Mouse (Mus musculus) embryonic facial prominence, embryonic 11.5 days (tissue): ENCODE measurements around the gene Tfb2m. TPM values are rescaled to one million over a fixed set of nuclear protein-coding genes. Genes with fewer than 3 reads are reported as not detected.

Experiments used
- ATAC-seq: fragments of 200-750 bp; cut with Nextera tagmentation; replicated peaks from 2 replicates; pipeline ENCODE4 v1.8.0; 2017; ENCODE audit warnings: low read depth; ENCODE audit not compliant: insufficient number of reproducible peaks, low FRiP score, low TSS enrichment
- DNase-seq: peaks from one replicate; pipeline ENCODE4 v3.0.0-alpha.2; 2015; ENCODE audit warnings: low spot score
- H3K27ac ChIP-seq: fragments of 300-500 bp; sonication (generic); replicated peaks from 2 replicates; pipeline ENCODE4 v1.5.1; 2014; ENCODE audit warnings: mild to moderate bottlenecking, low read depth, low read length, control low read depth
- H3K27me3 ChIP-seq: fragments of 300-500 bp; sonication (generic); 2 replicates; pipeline ENCODE4 v1.6.1; 2014; ENCODE audit warnings: mild to moderate bottlenecking, low read length, moderate library complexity, mixed read lengths; ENCODE audit not compliant: control insufficient read depth, insufficient read depth
- H3K36me3 ChIP-seq: fragments of 300-500 bp; sonication (generic); replicated peaks from 2 replicates; pipeline ENCODE4 v1.6.1; 2014; ENCODE audit warnings: low read depth, mild to moderate bottlenecking, low read length, moderate library complexity, mixed read lengths; ENCODE audit not compliant: control insufficient read depth, insufficient read depth
- H3K4me1 ChIP-seq: fragments of 300-500 bp; sonication (generic); 2 replicates; pipeline ENCODE4 v1.6.1; 2014; ENCODE audit warnings: low read length, mixed read lengths; ENCODE audit not compliant: control insufficient read depth, insufficient read depth
- H3K4me2 ChIP-seq: fragments of 300-500 bp; sonication (generic); 2 replicates; pipeline ENCODE4 v1.6.1; 2014; ENCODE audit warnings: low read depth, mild to moderate bottlenecking, control low read depth, low read length, moderate library complexity
- H3K4me3 ChIP-seq: fragments of 300-500 bp; sonication (generic); 2 replicates; pipeline ENCODE4 v1.5.1; 2014; ENCODE audit warnings: low read depth, low read length, control low read depth
- H3K9ac ChIP-seq: fragments of 300-500 bp; sonication (generic); replicated peaks from 2 replicates; pipeline ENCODE4 v1.6.1; 2014; ENCODE audit warnings: mild to moderate bottlenecking, control low read depth, low read length
- H3K9me3 ChIP-seq: fragments of 300-500 bp; sonication (generic); replicated peaks from 2 replicates; pipeline ENCODE4 v1.6.1; 2016; ENCODE audit warnings: mild to moderate bottlenecking, low read length, inconsistent platforms, mixed read lengths; ENCODE audit not compliant: control insufficient read depth
- WGBS: fragments of 180-500 bp; shearing (Covaris S2); extraction: QIAGEN DNeasy Blood & Tissue Kit; methylation state at CpG from one replicate; pipeline ENCODE4 v1.1.7; 2014; 5-methylcytosine and 5-hydroxymethylcytosine counted together
- polyA plus RNA-seq: library from polyadenylated mRNA; unstranded; fragments of >200 nt; fragmentation: Nextera tagmentation; extraction: Ambion mirVana; gene quantifications from 2 replicates; pipeline ENCODE4 v1.2.1, GENCODE M21; 2014

The Tfb2m gene
- polyA plus RNA-seq, 1 experiment from 2014 or later: 38.5 TPM

DNA sequence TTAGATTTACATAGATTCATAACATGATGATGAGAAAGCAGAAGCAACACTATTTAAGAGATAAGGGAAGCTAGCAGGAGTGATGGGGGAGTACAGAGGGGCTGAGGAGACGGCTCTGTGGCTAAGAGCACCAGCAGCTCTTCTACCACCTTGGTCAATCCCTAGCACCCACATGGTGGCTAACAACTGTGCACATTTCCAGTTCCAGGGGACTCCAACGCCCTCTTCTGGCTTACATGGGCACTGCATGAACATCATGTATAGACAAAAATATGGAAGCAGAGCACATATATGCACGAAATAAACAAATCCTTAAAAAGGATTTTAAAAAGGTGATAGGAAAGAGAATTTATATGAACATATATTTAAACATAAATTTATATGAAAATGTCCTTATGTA, 4.6 kb downstream of the Tfb2m start:
- no peak overlapping the region for H3K4me2 ChIP-seq
- no peaks in the 10 kb centered on the region for H3K4me1 ChIP-seq
- no peaks in the 10 kb centered on the region for H3K36me3 ChIP-seq

GRCm38 (mm10) chr1:179539887-179540286, 6.2 kb downstream of the Tfb2m start:
- no peak overlapping the region for H3K4me3 ChIP-seq
- no peaks in the 10 kb centered on the region for H3K27me3 ChIP-seq
- no peak for ATAC-seq
- no peak overlapping the region for H3K9ac ChIP-seq
- H3K27ac ChIP-seq: no peak overlapping the region
- 92% methylated on average over 3 of the region's 3 CpGs for WGBS
- H3K36me3 ChIP-seq: no peaks in the 10 kb centered on the region
- no peaks in the 10 kb centered on the region for H3K4me1 ChIP-seq
- no peak for DNase-seq
- no peaks in the 10 kb centered on the region for H3K9me3 ChIP-seq
- H3K4me2 ChIP-seq: no peak overlapping the region

More for the DNA sequence above, 4.6 kb downstream of the Tfb2m start:
- Histone ChIP-seq H3K9ac (no peak overlapping the region), H3K27me3 (no peaks in the 10 kb centered on the region), H3K27ac (no peak overlapping the region), H3K4me3 (no peak overlapping the region), H3K9me3 (no peaks in the 10 kb centered on the region)
- 59% methylated on average over 3 of the region's 3 CpGs for WGBS
- ATAC-seq (no peak), DNase-seq (no peak)

DNA sequence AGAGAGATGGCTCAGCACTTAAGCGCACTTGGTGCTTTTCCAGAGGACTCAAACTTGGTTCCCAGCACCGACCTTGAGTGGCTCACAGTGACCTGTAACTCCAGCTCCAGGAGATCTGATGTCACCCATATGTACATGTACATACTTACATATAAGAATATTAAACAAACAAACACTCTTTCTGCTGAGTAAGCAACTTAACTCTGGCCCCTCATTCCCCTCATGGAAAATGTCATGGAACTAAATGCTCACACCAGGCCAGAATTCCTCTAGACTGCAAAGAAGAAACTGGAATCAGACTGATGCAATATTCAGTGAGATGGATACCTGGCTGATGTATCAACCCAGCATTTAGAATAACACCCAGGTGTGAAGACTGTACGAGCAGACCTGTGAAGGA, 7.0 kb downstream of the Tfb2m start:
- 89% methylated on average over 3 of the region's 3 CpGs for WGBS
- Histone ChIP-seq H3K36me3 (no peaks in the 10 kb centered on the region), H3K4me3 (no peak overlapping the region), H3K9ac (no peak overlapping the region), H3K27me3 (no peaks in the 10 kb centered on the region), H3K27ac (no peak overlapping the region), H3K4me1 (no peaks in the 10 kb centered on the region), H3K4me2 (no peak overlapping the region), H3K9me3 (no peaks in the 10 kb centered on the region)
- DNase-seq (no peak), ATAC-seq (no peak)

GRCm38 (mm10) chr1:179519901-179520300, 26.2 kb downstream of the Tfb2m start:
- Histone ChIP-seq H3K27me3 (no peaks in the 10 kb centered on the region), H3K9ac (no peak overlapping the region), H3K4me3 (no peak overlapping the region), H3K4me1 (no peaks in the 10 kb centered on the region), H3K9me3 (no peaks in the 10 kb centered on the region), H3K4me2 (no peak overlapping the region), H3K27ac (no peak overlapping the region), H3K36me3 (no peaks in the 10 kb centered on the region)
- DNase-seq (no peak), ATAC-seq (no peak)
- WGBS: 95% methylated on average over 3 of the region's 3 CpGs

GRCm38 (mm10) chr1:179517713-179518465, 28.2 kb downstream of the Tfb2m start, which contains the start of gene Smyd3:
TSS of gene Smyd3 (minus strand) at chr1:179518041.
- H3K9me3 ChIP-seq: no peaks in the 10 kb centered on the region
- H3K27ac ChIP-seq: no peak within 1 kb of the TSS
- peak within 1 kb of the TSS; percentile 87 for H3K4me2 ChIP-seq
- ATAC-seq (peak; percentile 83), DNase-seq (peak; percentile 91)
- peak within 1 kb of the TSS; percentile 72 for H3K4me3 ChIP-seq
- no peaks in the 10 kb centered on the region for H3K27me3 ChIP-seq
- peak within 1 kb of the TSS; percentile 71 for H3K9ac ChIP-seq
- 6% methylated on average over 39 of the region's 39 CpGs for WGBS
- no peaks in the 10 kb centered on the region for H3K36me3 ChIP-seq
- H3K4me1 ChIP-seq: no peaks in the 10 kb centered on the region

DNA sequence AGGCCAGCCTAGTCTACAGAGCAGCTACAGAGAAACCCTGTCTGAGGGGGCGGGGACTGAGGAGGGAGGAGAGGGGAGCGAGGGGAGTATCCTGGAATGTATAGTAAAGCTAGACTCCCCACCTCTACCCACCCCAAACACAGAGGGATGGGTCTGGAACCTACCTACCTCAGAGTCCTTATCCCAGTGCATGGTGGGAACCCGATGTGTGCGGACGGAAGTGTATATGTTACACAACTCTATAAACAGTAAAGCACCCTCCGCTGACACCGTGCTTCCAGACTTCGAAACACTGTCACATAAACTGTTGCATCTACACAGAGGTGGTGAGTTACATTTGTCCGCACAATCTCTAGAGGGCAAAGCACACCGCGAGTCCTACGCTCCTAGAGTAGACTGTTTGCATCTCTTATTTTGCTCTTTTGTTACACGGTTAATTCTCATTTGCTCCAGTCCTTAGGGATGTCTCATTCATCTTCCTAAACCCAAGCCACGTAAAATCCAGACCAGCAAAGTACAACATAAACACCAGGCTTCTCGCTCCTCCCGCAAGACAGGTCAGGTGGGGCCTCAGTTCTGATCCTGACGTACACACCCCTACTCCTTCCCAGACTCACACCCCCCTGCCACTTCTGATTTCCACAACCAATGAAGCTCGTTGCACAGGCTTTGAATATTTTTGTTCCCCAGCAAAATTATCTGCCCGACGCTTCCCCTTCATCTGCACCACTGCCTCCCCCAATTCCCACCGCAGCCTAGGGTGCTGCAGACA, 28.9 kb downstream of the Tfb2m start:
- Histone ChIP-seq H3K27ac (no peak overlapping the region), H3K9me3 (no peaks in the 10 kb centered on the region), H3K27me3 (no peaks in the 10 kb centered on the region), H3K9ac (peak overlapping the region; percentile 71), H3K36me3 (no peaks in the 10 kb centered on the region), H3K4me2 (peak overlapping the region; percentile 87), H3K4me3 (peak overlapping the region; percentile 72), H3K4me1 (no peaks in the 10 kb centered on the region)
- peak; percentile 77 for ATAC-seq
- under 1% methylated on average over 21 of the region's 21 CpGs for WGBS
- DNase-seq: peak; percentile 69

- Histone ChIP-seq H3K27ac (no peak overlapping the region), H3K4me3 (no peak overlapping the region), H3K36me3 (no peaks in the 10 kb centered on the region), H3K9ac (no peak overlapping the region), H3K4me2 (no peak overlapping the region), H3K4me1 (no peaks in the 10 kb centered on the region), H3K9me3 (no peaks in the 10 kb centered on the region), H3K27me3 (no peaks in the 10 kb centered on the region)
- 84% methylated on average over 7 of the region's 7 CpGs for WGBS
- ATAC-seq (no peak), DNase-seq (no peak)
Measured at GRCm38 (mm10) chr1:179511895-179512294, 34.2 kb downstream of the Tfb2m start.
